Mouse (Mus musculus): ENCODE results near the gene Ces1h. TPM values are rescaled to one million over a fixed set of nuclear protein-coding genes. Genes with fewer than 3 reads are reported as not detected.
"Not testable (repeated sequence)": the region's sequence is repeated elsewhere in the genome, so short reads cannot be mapped to it uniquely, and the experiment has no call there.

Ces1h gene
- not detected for total RNA-seq (2021)

DNA sequence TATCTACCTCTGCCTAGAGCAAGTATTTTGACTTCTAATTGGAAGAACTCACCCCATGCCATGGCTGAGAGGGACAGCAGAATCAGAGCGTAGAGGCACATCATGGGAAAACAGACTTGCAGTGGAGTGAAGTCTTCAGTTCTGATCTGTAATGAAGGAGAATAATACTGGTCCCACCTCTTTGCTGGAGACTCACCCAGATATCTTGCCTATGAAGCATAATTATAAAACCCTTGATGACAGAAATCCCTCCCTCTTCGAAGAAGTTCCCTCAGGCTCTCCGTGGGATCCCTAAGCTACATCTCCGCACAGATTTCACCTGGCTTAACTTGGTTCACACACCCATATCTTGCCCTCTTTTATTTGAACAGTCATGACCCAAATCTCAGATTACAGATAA lies at the start of gene Ces1h:
TSS of gene Ces1h (minus strand) at position 101 of the 400 bp plus-strand sequence.
- no peak for DNase-seq
- intact Hi-C loops (cut with DNase I): no loop called here

DNA sequence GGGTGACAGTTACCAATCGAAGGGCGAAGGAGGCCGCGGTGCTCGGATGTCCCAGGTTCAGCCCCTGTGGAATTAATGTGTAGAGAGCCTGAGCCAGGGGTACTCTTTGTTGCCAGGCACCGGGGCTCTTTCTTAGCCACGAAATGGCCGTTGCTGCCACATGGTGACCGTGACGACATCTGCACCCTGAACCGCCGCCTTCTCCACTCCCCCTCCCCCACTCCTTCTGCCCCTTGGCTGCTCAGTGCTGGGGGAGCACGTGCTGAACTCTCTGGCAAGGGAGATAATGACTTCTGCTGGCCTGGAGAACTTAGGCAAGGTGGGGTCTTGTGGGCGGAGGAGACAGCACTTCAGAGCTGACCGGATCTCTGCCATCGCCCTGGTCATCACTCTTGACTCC lies 47.7 kb upstream of the Ces1h start:
- intact Hi-C loops (cut with DNase I): no loop called here
- DNase-seq: peak; percentile 8

DNA sequence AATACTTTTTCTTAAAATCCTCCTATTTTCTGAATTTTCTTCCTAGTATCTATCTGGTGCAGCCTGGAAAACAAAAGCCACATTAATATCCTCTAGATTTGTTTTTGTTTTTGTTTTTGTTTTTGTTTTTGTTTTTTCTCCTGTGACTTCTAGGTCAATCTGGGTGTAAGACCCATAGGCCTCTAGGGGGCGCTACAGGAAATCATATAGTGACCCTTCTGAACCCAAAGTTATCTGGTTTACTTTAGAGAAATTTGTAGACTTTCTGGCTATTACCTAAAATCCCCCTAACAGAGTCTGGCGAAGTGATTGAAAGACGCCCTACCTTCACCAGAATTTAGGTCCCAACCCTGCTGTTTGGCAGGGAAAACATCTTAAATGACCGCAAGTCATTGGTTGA lies 35.9 kb upstream of the Ces1h start:
- intact Hi-C loops (cut with DNase I): no loop called here
- no peak for DNase-seq

DNA sequence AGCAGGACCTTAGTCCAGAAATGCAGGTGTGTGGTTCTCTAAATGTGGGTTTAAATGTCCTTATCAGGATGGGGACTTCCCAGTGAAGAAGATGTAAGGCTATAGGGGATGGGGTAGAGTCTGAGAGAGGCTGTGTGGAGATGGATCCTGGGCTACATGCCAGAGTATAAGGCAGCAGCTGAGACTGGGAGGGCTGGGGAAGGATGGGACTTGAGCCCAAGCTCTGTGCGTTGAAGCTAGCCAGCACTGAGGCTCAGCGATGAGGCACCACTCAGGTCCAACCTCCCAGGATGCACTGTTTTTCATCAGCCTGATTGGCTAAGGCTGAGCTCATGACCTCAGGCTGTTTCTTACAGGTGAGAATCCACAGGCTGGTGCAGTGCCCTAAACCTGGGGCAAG lies 29.3 kb upstream of the Ces1h start:
- no peak for DNase-seq
- intact Hi-C loops (cut with DNase I): no loop called here

DNA sequence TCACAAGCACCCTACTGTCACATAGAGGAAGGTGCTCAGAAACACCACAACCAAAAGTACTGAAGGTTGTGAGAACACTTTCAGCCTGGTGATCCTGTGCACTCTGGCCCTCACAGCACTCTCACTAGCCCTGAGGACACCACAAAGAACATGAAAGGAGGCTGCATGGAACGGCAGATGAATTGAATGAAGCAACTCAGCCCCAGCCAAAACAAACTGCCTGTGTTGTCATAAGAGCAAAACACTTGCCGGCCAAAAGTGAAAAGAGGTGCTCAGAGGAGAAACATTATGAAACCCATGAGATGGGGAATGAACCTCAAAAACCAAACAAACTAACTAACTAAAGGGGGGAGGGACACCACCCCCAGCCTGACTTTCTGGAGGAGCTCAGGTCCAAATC lies 20.2 kb upstream of the Ces1h start:
- intact Hi-C loops (cut with DNase I): loop anchor here (2.0 kb wide), 1 partner anchor 389 kb away; no protein-coding TSS in a partner anchor

GRCm38 (mm10) chr8:93398044-93398443 lies 18.5 kb upstream of the Ces1h start:
- intact Hi-C loops (cut with DNase I): loop anchor here (2.0 kb wide), 1 partner anchor 387 kb away; no protein-coding TSS in a partner anchor
- DNase-seq: no peak

More for the DNA sequence above, 20.2 kb upstream of the Ces1h start:
- no peak for DNase-seq

GRCm38 (mm10) chr8:93394079-93394619 lies 14.6 kb upstream of the Ces1h start:
- peak; percentile 32 for DNase-seq
- intact Hi-C loops (cut with DNase I): not testable (repeated sequence)

DNA sequence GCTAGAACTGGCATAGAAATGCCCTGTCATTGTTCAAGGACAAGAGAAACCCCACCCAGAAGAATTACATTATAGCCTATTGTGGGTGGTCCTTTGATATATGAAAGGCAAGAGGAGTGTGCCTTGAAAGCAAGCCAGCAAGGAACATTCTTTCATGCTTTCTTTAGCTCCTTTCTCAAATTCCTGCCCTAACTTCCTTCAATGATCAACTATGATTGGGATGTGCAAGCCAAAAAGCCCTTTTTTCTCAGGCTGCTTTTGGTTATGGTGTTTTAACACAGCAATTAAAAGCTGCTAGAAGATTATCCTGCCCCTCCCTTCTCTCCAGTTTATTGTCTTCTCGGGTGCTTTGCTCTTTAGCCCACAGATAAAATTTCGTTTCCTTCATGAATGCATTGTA lies 10.0 kb downstream of the Ces1h start:
- intact Hi-C loops (cut with DNase I): loop anchor here (2.0 kb wide), 1 partner anchor 17 kb away; no protein-coding TSS in a partner anchor
- DNase-seq: no peak

- intact Hi-C loops (cut with DNase I): no loop called here
- no peak for DNase-seq
Observed at GRCm38 (mm10) chr8:93360113-93360512, 19.4 kb downstream of the Ces1h start.

DNA sequence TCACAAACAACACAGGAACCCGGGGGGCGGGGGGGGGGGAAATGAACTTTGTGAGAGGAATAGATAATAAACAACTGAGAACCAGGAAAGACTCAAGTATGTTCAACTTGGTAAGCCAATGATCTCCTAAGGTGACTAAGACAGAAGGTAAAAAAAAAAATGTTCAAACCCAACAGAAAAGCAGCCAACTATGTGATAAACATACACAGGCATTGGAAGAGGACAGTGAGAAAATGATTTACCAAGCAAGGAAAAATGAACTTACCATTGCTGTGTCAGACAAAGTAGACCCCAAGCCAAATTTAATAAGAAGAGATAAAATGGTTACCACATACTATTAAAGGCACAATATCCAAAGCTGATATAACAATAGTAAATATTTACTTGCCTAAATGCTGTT lies 40.0 kb downstream of the Ces1h start:
- intact Hi-C loops (cut with DNase I): no loop called here
- DNase-seq: no peak

DNA sequence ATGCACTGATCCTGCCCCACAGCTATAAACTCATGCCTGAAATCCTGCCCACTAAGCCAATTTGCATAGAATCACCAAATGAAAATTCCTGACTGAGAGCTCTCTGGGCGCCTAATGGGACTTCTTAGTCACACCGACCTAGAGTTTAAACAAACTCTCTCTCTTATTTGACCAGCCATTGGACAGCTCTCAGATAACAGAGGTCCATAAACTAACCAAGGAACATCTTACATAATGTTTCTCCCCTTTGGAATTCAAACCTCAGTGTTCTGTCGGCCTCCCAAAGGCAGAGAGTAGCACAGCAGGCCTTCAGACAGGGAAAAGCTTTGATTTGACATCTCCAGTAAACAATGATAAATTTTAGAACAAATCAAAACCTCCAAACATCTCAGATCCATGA lies 42.3 kb downstream of the Ces1h start, which contains the start of gene Ces1g:
TSS of gene Ces1g (minus strand) at position 102 of the 400 bp plus-strand sequence.
- DNase-seq: no peak
- intact Hi-C loops (cut with DNase I): no loop called here

- DNase-seq: no peak
- intact Hi-C loops (cut with DNase I): no loop called here
Observed at GRCm38 (mm10) chr8:93332703-93333102, 46.8 kb downstream of the Ces1h start.

DNA sequence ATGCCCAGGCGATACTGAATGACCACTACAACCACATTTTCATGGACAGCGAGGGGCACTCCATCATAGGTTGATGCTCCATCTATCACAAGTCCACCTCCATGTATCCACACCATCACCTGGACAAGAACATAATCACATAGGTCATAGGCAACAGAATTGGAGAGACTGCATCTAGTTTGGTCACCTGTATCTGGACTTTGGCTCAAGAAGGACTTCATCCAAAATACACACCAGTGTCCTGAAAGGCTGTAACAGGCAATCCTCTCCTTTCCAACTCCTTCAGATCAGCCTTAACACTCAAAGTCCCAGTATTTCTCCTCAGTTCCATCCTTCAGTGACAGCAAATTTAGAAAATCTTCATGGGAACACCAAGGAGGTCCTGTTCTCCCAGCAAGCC lies 48.4 kb downstream of the Ces1h start:
- intact Hi-C loops (cut with DNase I): no loop called here
- DNase-seq: no peak

GRCm38 (mm10) chr8:93325123-93325522 lies 54.4 kb downstream of the Ces1h start:
- DNase-seq: no peak
- intact Hi-C loops (cut with DNase I): no loop called here

DNA sequence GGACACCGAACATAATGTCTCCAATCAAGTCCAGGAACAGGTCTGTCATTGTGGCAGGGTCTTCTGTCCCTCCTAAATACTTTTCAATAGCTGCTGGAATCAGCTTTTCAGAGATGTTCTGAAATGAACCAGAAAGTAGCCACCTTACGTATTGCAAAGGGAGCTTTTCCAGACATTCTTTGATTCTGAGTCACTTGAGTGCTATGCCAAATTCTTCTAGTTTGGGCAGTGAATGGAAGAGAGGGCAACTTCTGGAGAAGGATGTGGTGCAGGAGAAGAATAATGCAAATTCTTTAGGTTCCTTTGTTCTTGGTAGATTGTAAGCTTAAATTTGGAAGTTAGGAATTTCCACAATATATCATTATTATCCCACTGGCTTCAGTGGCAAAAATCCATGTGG lies 62.5 kb downstream of the Ces1h start:
- intact Hi-C loops (cut with DNase I): no loop called here
- no peak for DNase-seq

GRCm38 (mm10) chr8:93315557-93315956 lies 64.0 kb downstream of the Ces1h start:
- DNase-seq: no peak
- intact Hi-C loops (cut with DNase I): no loop called here

Other genes with a start within 250 kb of the Ces1h start
- gene Ces1c, start 248.4 kb downstream of the Ces1h start, total RNA-seq (2021): not detected
- gene Ces1d, start 181.9 kb downstream of the Ces1h start, total RNA-seq (2021): not detected
- gene Ces1e, start 150.1 kb downstream of the Ces1h start, total RNA-seq (2021): not detected
- not detected for gene Ces1f, start 100.0 kb downstream of the Ces1h start, total RNA-seq (2021)
- not detected for gene Ces1g, start 42.4 kb downstream of the Ces1h start, total RNA-seq (2021)
- 1 to 10 TPM; 1.5 to 2.2 TPM for gene Ces5a, start 156.1 kb upstream of the Ces1h start, total RNA-seq (2021)

All from left cerebral cortex, postnatal 4 days (tissue).